Mouse (Mus musculus) brain, embryonic 14.5 days (tissue): ENCODE measurements around the gene Abcc8.

Experiments
- CTCF ChIP-seq: fragments of 200-500 bp; IDR thresholded peaks from 2 replicates; pipeline ENCODE4 v1.5.1; 2012; ENCODE audit warnings: inconsistent platforms, mild to moderate bottlenecking, moderate library complexity, borderline replicate concordance; ENCODE audit not compliant: insufficient read depth, insufficient read length; ENCODE audit errors: extremely low read depth
- POLR2A ChIP-seq: fragments of 200-500 bp; IDR thresholded peaks from 2 replicates; pipeline ENCODE4 v1.6.1; 2012; ENCODE audit warnings: mild to moderate bottlenecking, inconsistent platforms, borderline replicate concordance; ENCODE audit not compliant: poor library complexity, insufficient read depth, insufficient read length, severe bottlenecking; ENCODE audit errors: extremely low read depth

GRCm38 (mm10) chr7:46060688-46061087, 119.1 kb downstream of the Abcc8 start:
- TF ChIP-seq CTCF (no peak), POLR2A (no peak)
